Mouse (Mus musculus) large intestine, adult 2 months (tissue): ENCODE results near the gene Cfap44. TPM values are rescaled to one million over a fixed set of nuclear protein-coding genes. Genes with fewer than 3 reads are reported as not detected.
A peak's percentile ranks its signal among the peaks of the same experiment; 100 is the strongest.
"Not testable (repeated sequence)": the region's sequence is repeated elsewhere in the genome, so short reads cannot be mapped to it uniquely, and the experiment has no call there.

Experiments used
- DNase-seq: peaks from one replicate; pipeline ENCODE4 v3.0.0-alpha.2; 2012; ENCODE audit warnings: low read depth, low spot score
- WGBS: fragments of 180-500 bp; shearing (Covaris S2); methylation state at CpG from one replicate; pipeline ENCODE4 v1.1.7; 2018; 5-methylcytosine and 5-hydroxymethylcytosine counted together
- polyA plus RNA-seq: library from polyadenylated mRNA; depleted of rRNA; stranded (reverse); fragments of >200 nt; gene quantifications from 2 replicates; pipeline ENCODE4 v1.2.3, GENCODE M21; 2012

Cfap44 gene
- polyA plus RNA-seq, 1 experiment = not detected

GRCm38 (mm10) chr16:44423499-44423898, 28.9 kb downstream of the Cfap44 start:
- 34% methylated on average over 3 of the region's 3 CpGs for WGBS
- DNase-seq = no peak

- DNase-seq = no peak
- 74% methylated on average over 5 of the region's 5 CpGs for WGBS
Observed at GRCm38 (mm10) chr16:44428456-44428855, 33.9 kb downstream of the Cfap44 start.

GRCm38 (mm10) chr16:44430021-44430420, 35.4 kb downstream of the Cfap44 start:
- 71% methylated on average over 7 of the region's 7 CpGs for WGBS
- DNase-seq = no peak

GRCm38 (mm10) chr16:44434931-44435330, 40.3 kb downstream of the Cfap44 start:
- 88% methylated on average over 7 of the region's 7 CpGs for WGBS
- no peak for DNase-seq

GRCm38 (mm10) chr16:44435481-44435880, 40.9 kb downstream of the Cfap44 start:
- 46% methylated on average over 4 of the region's 4 CpGs for WGBS
- no peak for DNase-seq

DNA sequence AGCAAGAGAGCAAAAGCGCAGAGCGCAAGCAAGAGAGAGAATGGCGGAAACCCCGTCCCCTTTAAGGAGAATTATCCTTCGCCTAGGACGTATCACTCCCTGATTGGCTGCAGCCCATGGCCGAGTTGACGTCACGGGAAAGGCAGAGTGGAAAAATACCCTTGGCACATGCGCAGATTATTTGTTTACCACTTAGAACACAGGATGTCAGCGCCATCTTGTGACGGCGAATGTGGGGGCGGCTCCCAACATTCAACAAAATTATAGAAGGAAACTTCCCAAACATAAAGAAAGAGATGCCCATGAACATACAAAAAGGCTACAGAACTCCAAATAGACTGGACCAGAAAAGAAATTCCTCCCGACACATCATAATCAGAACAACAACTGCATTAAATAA, 47.3 kb downstream of the Cfap44 start:
- 93% methylated on average over 15 of the region's 15 CpGs for WGBS
- DNase-seq = not testable (repeated sequence)

GRCm38 (mm10) chr16:44457858-44458257, 63.3 kb downstream of the Cfap44 start:
- WGBS = 85% methylated on average over 2 of the region's 2 CpGs

DNA sequence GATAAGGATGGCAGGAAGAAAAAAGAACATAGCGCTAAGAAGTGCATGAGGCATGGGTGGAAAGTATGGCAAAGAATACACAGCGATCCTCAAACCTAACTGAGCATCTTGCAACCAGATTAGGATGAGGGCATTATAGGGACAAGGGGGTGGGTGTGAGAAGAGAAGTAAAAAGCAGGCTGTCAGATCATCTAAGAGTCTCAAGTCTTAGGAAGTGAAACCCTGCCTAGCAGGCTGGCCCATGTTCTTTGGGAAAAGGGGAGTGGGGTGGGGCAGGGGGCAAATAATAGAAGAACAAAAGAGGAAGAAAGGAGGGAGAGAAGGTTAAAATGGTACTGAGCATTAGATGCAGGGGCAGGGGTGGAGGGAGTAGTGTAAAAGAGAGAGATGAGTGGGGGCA, 64.2 kb downstream of the Cfap44 start:
- DNase-seq = no peak
- WGBS = 96% methylated on average over 2 of the region's 2 CpGs

More at GRCm38 (mm10) chr16:44457858-44458257, 63.3 kb downstream of the Cfap44 start:
- no peak for DNase-seq

DNA sequence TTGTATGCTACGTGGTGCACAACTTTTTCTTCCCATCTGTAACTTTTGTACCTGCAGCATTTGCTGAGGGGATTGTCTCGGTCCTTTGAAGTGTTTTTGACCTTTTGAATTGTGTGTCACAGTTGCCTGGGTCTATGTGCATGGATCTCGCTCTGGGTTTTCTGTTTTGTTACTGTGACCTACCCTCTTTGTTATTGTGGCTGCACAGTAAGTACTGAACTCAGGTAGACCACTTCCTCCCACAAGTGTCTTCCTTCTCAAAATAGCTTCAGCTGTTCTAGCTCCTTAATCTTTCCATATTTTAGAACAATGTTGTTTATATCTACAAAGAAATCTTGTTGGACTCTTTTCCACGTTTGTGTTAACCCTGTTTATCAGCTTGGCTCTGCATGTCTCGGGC, 66.3 kb downstream of the Cfap44 start:
- 75% methylated on average over 5 of the region's 5 CpGs for WGBS
- DNase-seq = no peak

- no peak for DNase-seq
- 86% methylated on average over 14 of the region's 14 CpGs for WGBS
Observed at GRCm38 (mm10) chr16:44475281-44475680, 80.7 kb downstream of the Cfap44 start.

GRCm38 (mm10) chr16:44475682-44476375, 81.2 kb downstream of the Cfap44 start:
- no peak for DNase-seq
- 78% methylated on average over 11 of the region's 11 CpGs for WGBS

DNA sequence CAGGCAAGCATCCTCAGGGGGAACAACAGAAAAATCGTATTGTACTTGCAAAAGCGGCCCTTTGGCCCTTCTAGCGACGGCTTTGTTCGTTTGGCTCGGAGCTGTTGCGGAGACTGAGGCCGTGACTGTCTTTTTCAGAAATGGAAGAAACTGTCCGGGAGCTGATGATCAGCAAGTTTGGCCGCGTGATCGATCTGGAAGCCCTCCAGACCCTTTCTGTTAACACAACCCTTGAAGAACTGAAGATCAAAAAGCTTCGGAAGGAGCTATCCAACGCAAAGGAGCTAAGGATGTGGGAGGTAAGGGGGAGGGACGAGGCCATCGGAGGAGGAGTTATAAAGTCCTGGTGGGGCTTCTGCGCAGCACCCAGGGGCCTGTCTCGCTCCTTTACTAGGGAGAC, 84.2 kb downstream of the Cfap44 start:
- 64% methylated on average over 18 of the region's 18 CpGs for WGBS
- DNase-seq = no peak

DNA sequence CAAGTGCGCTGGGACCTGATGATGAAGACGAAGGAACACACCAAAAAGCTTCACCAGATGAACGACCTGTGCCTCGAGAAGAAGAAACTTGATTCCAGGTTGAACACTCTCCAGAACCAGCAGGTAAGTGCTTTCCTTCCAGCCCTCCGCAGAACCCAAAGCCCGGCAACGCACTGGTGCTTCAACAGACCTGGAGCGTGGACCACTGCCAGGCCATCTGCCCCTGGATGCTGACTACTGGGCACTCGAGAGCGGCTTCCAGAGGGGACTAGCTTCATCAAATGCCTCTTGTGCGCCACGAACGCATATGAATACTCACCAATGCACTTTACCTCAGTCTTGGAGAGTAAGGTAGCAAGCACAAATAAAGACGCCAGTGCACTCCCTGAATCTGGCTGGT, 85.3 kb downstream of the Cfap44 start:
- 92% methylated on average over 14 of the region's 14 CpGs for WGBS
- no peak for DNase-seq

DNA sequence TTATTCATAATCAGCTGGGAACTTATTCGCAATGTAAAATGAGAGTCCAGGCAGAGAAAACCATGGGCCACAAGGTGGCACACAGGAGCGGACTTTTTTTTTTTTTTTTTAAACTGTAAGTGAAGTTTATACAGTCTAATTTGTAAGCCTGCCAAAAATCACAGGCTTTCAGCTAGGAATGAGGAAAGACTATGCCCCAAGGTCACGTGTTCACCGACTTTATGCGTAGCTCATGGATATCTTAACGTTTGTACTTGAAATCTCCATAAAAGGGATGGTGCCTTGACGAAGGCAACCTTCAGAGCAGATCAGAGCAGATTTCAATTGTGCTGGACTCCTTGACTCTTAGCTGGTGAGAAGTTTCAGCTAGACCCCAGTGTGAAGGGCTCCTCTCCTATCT, 86.0 kb downstream of the Cfap44 start:
- 14% methylated on average over 7 of the region's 7 CpGs for WGBS
- DNase-seq = peak; percentile 55

DNA sequence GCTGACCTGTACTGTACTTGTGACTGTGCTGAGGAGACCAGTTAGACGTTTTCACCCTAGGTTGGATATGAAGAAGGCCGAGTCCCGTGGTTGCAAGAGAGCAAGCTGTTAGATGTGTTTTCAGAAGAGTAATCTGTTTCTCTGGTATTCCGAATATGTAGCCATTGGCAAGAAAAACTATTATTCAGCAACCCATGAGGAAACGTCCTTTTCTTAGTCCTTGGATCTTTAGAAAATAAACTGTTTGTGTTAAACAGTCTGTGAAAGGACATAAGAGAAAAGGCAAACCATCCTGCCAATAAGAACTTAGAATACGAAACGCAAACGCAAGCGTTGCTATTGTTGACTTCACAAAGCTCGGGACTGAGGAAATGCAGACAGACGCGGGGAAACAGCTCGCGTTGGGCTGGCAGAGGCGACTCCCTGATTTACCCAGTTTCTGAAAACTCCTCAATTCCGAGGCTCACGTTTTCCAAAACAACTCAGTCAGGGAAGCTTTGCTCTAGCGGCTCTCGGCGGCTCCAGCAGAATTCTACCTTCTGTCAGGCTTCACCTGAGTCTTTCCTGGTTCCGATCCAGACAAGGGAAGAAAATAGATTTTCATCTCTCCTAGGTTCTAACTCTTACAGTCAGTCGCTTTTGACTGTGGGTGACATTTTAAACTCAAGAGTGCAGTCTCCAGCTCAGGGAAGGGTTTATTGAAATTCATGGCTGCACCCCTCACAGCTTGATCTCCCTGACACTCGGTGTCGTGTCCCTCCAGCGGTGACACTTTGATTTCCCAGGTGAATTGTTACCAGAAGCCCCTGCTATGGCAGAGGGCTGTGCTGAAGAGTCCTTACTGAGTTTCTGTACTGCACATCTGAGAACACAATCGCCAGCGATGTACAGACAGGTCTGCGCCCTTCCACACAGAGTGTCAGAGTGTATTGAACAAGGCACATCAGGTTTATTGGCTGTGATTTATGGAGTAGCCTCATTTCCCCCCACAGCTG, 87.3 kb downstream of the Cfap44 start:
- DNase-seq = no peak
- WGBS = 67% methylated on average over 28 of the region's 28 CpGs

DNA sequence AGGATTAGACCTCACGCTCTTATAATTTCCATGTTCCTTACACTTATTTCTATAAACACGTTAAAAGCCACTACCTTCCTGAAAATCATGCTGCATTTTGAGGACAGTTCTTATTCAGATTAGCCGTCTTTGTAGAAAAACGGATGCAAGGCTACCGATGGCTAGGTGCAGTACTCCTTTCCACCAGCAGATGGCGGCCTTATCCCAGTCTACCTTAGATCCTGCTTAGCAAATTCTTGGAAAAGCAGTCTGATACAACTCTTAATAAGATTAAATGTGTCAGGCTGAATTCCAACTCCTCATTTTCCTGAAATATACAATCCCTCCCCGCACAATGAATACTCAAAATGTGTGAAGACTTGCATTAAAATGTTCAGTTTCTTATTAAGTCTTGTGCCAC, 89.5 kb downstream of the Cfap44 start:
- peak; percentile 32 for DNase-seq
- WGBS = 12% methylated on average over 7 of the region's 7 CpGs

DNA sequence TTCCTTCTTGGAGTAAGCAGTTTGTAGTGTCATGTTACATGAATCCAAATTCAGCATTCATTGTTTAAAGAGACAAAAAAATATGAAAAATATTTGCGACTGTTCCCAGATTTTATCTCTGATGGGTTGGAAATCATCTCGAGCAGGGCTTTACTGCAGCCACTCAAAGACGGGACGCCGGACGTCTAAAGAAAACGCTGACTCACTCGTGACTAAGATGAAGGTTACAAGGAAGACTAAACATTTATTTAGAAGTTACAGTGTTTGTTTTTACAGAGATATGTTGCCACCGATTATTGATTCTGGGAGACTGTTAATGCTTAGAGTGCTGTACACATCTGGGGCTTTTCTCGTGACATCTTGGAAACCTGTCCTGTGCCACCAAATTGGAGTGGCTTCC, 90.2 kb downstream of the Cfap44 start:
- WGBS = 47% methylated on average over 10 of the region's 10 CpGs
- DNase-seq = no peak

- 85% methylated on average over 8 of the region's 8 CpGs for WGBS
- DNase-seq = no peak
Observed at GRCm38 (mm10) chr16:44485691-44486090, 91.1 kb downstream of the Cfap44 start.

GRCm38 (mm10) chr16:44486612-44487011, 92.0 kb downstream of the Cfap44 start:
- WGBS = 83% methylated on average over 9 of the region's 9 CpGs
- DNase-seq = no peak

DNA sequence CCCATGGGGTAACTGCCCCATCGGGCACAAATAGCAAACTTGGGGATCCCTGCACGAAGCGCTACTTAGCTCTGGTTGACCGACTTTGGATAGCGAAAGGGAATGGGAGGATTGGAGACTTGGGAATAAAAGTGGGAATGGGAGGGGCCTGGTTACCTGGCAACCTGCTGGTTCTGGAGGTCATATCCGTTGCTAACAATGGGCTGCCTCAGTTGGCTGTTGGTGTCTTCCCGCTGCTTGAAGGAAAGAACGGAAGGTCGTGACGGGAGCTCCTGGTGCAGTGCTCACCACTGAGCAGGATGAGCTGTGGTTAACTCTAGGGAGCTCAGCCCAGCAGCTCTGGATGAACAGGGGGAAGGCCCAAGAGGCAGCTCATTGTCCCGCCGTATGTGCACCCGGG, 92.6 kb downstream of the Cfap44 start:
- 90% methylated on average over 13 of the region's 13 CpGs for WGBS
- no peak for DNase-seq

DNA sequence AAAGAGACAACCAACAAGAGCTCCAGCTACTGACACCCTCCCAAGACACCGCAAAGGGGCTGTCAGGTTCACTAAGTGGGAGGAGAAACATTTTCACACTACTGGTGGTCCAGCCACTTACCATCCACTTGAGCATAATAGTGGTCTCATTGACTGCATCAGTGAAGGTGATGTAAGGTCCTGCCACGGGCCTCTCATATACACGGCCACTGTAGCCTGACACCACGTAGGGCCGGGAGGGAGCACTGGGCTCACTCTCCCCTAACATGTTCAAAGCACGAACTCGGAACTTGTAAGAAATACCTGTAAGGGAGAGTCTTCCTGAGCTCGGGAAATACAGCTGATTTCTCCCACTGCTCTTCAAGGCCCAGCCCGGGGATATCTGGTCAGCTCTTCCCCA, 96.5 kb downstream of the Cfap44 start:
- WGBS = 86% methylated on average over 9 of the region's 9 CpGs
- DNase-seq = no peak
